Mouse (Mus musculus) hindbrain, embryonic 13.5 days (tissue): ENCODE measurements around the gene Nckap5. TPM values are rescaled to one million over a fixed set of nuclear protein-coding genes. Genes with fewer than 3 reads are reported as not detected.

Experiments used
- ATAC-seq: fragments of 200-750 bp; cut with Nextera tagmentation; 2 replicates; pipeline ENCODE4 v1.8.0; 2017; ENCODE audit warnings: moderate TSS enrichment; ENCODE audit not compliant: low FRiP score
- H3K27ac ChIP-seq: fragments of 300-500 bp; sonication (generic); 2 replicates; pipeline ENCODE4 v1.5.1; 2015; ENCODE audit warnings: inconsistent platforms, mild to moderate bottlenecking, moderate library complexity
- H3K27me3 ChIP-seq: fragments of 300-500 bp; sonication (generic); 2 replicates; pipeline ENCODE4 v1.6.1; 2015; ENCODE audit warnings: mild to moderate bottlenecking, inconsistent platforms
- H3K36me3 ChIP-seq: fragments of 300-500 bp; sonication (generic); 2 replicates; pipeline ENCODE4 v1.6.1; 2015; ENCODE audit warnings: mild to moderate bottlenecking, inconsistent platforms
- H3K4me1 ChIP-seq: fragments of 300-500 bp; sonication (generic); replicated peaks from 2 replicates; pipeline ENCODE4 v1.6.1; 2015; ENCODE audit warnings: inconsistent platforms
- H3K4me2 ChIP-seq: fragments of 300-500 bp; sonication (generic); 2 replicates; pipeline ENCODE4 v1.6.1; 2015; ENCODE audit warnings: inconsistent platforms, mild to moderate bottlenecking, moderate library complexity
- H3K4me3 ChIP-seq: fragments of 300-500 bp; sonication (generic); 2 replicates; pipeline ENCODE4 v1.5.1; 2015; ENCODE audit warnings: mild to moderate bottlenecking, inconsistent platforms
- H3K9ac ChIP-seq: fragments of 300-500 bp; sonication (generic); 2 replicates; pipeline ENCODE4 v1.6.1; 2015; ENCODE audit warnings: mild to moderate bottlenecking, inconsistent platforms
- H3K9me3 ChIP-seq: fragments of 300-500 bp; sonication (generic); 2 replicates; pipeline ENCODE4 v1.6.1; 2016; ENCODE audit warnings: inconsistent platforms
- WGBS: fragments of 180-500 bp; shearing (Covaris S2); methylation state at CpG from one replicate; pipeline ENCODE4 v1.1.7; 2015; 5-methylcytosine and 5-hydroxymethylcytosine counted together
- polyA plus RNA-seq: library from polyadenylated mRNA; unstranded; fragments of >200 nt; fragmentation: Nextera tagmentation; extraction: Ambion mirVana; gene quantifications from 2 replicates; pipeline ENCODE4 v1.2.1, GENCODE M21; 2015

Gene Nckap5
- polyA plus RNA-seq, 1 experiment from 2014 or later, result 18.6 TPM

DNA sequence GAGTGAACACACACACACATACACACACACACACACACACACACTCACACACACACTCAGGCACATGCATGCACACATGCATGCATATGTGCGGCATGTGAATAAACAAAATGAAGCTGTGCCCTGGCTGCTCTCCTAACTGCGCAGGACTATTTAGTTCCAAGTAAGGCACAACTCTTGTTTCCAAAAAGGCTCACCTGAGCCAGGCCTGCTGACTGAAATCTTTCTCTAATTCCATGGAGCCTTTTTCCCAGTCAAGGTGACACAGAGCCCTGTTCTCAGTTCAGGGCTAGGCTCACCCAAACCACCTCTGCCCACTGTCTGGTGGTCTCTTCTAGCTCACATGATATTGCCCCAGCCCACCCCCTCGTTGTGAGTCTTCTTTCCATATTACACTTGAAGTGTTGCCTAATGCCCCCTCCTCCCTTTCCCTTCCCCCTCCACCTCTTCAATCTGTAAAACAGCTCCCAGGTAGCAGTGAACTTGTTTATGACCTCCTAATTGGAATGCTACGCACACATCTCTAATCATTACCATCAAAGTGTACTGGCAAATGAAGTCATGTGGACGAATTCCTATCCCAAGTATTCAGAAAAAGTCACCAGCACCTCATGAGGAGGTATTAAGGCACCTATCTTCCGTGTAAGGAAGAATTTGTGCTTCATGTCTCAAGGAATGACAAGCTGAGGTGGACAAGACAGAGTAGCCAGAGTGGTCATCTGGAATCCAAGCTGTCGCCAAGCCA is 226.7 kb downstream of the Nckap5 start:
- no peak overlapping the region for H3K4me3 ChIP-seq

DNA sequence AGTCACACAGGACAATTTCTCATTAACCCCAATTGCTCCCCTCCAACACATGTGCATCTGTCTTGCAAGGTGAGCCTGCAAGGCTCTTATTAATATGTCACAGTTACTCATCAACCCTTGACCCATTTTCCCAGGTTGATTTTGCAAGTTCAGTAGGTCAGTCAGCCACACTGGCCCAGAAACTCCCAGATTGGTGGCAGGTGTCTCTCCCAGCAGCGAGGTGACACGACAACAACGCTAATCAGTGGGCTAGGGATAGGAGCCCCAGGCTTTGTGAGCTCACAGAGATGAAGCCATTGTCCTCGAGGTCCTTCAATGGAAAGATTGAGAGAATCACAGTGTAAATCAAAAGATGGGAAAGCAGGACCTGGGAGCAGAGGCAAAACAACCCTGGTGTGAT is 230.0 kb downstream of the Nckap5 start:
- Histone ChIP-seq H3K4me3 (no peak overlapping the region), H3K27ac (no peak overlapping the region), H3K27me3 (no peaks in the 10 kb centered on the region), H3K36me3 (no peaks in the 10 kb centered on the region), H3K4me2 (no peak overlapping the region), H3K9me3 (no peaks in the 10 kb centered on the region), H3K4me1 (peaks cover 26% of the 10 kb centered on the region), H3K9ac (no peak overlapping the region)
- no peak for ATAC-seq
- 41% methylated on average over 4 of the region's 4 CpGs for WGBS

More for the DNA sequence above, 226.7 kb downstream of the Nckap5 start:
- Histone ChIP-seq H3K4me2 (no peak overlapping the region), H3K27ac (no peak overlapping the region), H3K36me3 (no peaks in the 10 kb centered on the region), H3K9me3 (no peaks in the 10 kb centered on the region), H3K4me1 (peaks cover 32% of the 10 kb centered on the region), H3K27me3 (no peaks in the 10 kb centered on the region), H3K9ac (no peak overlapping the region)
- no peak for ATAC-seq
- WGBS, result 88% methylated on average over 7 of the region's 7 CpGs

DNA sequence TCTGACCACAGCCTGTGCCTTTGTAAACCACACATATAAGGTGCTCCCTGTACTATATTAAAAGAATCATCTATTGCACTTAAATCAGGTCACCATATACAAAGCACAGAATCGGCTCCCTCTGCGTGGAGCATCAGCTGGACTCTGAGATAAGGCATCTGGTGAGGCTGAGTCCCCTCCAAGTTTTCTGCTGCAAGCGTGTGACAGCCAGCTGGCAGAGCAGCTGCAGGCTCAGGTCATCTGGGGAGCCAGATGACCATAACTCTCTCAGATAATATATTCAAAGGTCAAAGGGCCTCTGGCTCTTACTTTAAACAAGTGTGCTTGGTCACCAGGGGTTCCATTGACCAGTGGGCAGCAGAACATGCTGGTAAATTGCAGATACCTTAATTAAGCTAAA is 233.2 kb downstream of the Nckap5 start:
- Histone ChIP-seq H3K9me3 (no peaks in the 10 kb centered on the region), H3K36me3 (no peaks in the 10 kb centered on the region), H3K4me3 (no peak overlapping the region), H3K27me3 (no peaks in the 10 kb centered on the region), H3K4me1 (peaks cover 29% of the 10 kb centered on the region), H3K27ac (no peak overlapping the region), H3K4me2 (no peak overlapping the region), H3K9ac (no peak overlapping the region)
- WGBS, result 33% methylated on average over 3 of the region's 3 CpGs
- ATAC-seq, result no peak

DNA sequence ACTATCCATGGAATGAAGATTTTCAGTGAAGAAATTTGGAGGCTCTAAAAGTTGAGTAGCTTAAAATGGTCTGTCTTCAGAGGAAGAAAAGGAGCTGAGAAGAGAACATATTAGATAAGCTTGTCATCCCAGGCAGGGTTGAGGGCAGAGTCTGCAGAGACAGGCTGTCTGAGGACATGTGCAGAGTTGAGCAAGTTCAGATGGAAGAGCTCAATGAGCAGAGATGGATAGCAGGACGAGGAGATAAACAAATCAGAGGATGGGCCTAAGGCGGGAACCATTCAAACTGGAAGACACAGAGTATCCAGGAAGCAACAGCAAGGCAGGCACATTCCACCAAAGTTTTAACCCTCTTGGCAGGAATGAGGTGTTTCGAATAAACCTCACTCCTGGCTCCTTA is 235.8 kb downstream of the Nckap5 start:
- no peaks in the 10 kb centered on the region for H3K27me3 ChIP-seq
- H3K36me3 ChIP-seq, result no peaks in the 10 kb centered on the region
- H3K4me3 ChIP-seq, result no peak overlapping the region
- H3K9ac ChIP-seq, result no peak overlapping the region
- no peak overlapping the region for H3K4me2 ChIP-seq
- H3K27ac ChIP-seq, result no peak overlapping the region
- H3K9me3 ChIP-seq, result no peaks in the 10 kb centered on the region
- H3K4me1 ChIP-seq, result peaks cover 24% of the 10 kb centered on the region
- ATAC-seq, result no peak
- 84% methylated on average over 3 of the region's 3 CpGs for WGBS

DNA sequence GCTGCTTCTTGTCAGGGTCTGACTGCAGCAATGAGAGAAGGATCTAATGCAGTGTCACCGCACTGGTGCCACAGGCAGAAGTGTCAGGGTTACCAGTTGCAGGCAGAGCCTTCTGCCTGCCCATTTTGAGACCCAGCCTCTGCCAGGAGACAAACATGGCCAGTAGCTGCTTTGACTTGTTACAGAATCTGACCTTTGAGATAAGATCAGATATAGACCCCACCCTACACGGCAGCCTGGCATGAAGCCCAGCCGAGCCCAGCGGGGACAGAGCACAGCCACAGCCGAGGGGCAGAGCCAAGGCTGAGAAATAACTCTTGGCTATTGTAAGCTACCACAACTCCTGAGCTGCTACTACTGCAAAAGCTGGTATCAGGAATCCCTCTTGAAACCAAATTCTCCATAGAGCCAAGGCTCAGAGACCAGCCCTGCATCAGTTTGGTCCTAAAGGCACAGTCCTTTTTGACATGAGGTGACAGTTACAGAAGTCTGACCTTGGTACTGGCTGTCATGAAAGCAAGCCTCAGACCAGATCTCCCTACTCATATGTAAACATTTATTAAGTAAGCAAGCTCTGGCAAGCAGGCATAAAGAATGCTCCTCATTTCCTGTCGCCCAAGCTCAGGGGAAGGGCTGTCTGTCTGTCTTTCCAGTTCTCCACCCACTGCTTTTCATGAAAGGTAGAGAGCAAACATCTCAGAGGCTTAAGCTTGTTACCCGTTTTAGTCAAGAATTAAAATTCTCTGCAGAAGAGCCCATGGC is 237.4 kb downstream of the Nckap5 start:
- Histone ChIP-seq H3K27me3 (no peaks in the 10 kb centered on the region), H3K9me3 (no peaks in the 10 kb centered on the region), H3K36me3 (no peaks in the 10 kb centered on the region), H3K4me3 (no peak overlapping the region), H3K4me1 (peaks cover 13% of the 10 kb centered on the region; the same call in 1 of the 2 replicates), H3K9ac (no peak overlapping the region), H3K4me2 (no peak overlapping the region), H3K27ac (no peak overlapping the region)
- no peak for ATAC-seq
- WGBS, result 71% methylated on average over 7 of the region's 7 CpGs

DNA sequence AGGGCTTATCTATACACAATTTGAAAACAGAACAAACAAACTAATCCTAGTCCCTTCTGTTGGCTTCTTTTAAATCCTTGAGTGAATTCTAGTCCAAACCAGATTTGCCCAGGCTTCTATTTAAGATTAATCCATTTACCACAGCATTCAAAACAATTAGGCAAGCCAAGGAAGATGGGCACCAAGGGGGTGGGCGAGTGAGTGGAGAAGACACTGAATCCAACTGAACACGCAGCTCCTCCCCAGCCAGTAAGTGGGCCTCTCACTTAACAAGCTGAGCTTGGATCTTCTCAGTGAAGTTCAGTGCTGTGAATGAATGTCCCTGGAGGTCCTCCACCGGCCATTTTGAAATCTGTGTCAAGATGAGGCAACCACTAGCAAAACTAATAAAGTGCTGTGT is 239.7 kb downstream of the Nckap5 start:
- H3K36me3 ChIP-seq, result no peaks in the 10 kb centered on the region
- H3K27ac ChIP-seq, result no peak overlapping the region
- WGBS, result 90% methylated on average over 3 of the region's 3 CpGs
- no peaks in the 10 kb centered on the region for H3K27me3 ChIP-seq
- peaks cover 7% of the 10 kb centered on the region; the same call in 1 of the 2 replicates for H3K4me1 ChIP-seq
- no peaks in the 10 kb centered on the region for H3K9me3 ChIP-seq
- H3K4me3 ChIP-seq, result no peak overlapping the region
- no peak overlapping the region for H3K9ac ChIP-seq
- no peak for ATAC-seq
- H3K4me2 ChIP-seq, result no peak overlapping the region

DNA sequence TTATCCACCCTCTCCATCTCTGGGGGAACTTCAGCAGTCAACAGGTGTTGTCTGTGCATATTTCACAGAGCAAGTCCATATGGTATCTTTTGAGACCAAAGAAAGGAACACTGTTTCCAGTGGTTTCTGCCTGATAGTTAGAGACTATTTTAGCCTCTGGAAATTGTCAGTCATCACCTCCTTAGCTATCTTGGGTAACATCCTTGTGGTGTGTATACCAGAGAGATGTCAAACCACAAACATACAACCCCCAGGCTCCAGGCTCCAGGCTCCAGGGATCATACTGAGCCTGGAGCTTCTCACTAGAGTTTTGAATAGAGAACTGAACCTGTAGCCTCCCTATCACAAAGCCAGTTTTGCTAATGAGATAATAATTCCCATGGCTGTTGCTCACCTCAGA is 252.4 kb downstream of the Nckap5 start:
- no peak overlapping the region for H3K9ac ChIP-seq
- no peaks in the 10 kb centered on the region for H3K36me3 ChIP-seq
- H3K4me3 ChIP-seq, result no peak overlapping the region
- no peaks in the 10 kb centered on the region for H3K9me3 ChIP-seq
- H3K4me1 ChIP-seq, result peaks cover 20% of the 10 kb centered on the region
- H3K4me2 ChIP-seq, result no peak overlapping the region
- no peaks in the 10 kb centered on the region for H3K27me3 ChIP-seq
- H3K27ac ChIP-seq, result no peak overlapping the region
- no peak for ATAC-seq

DNA sequence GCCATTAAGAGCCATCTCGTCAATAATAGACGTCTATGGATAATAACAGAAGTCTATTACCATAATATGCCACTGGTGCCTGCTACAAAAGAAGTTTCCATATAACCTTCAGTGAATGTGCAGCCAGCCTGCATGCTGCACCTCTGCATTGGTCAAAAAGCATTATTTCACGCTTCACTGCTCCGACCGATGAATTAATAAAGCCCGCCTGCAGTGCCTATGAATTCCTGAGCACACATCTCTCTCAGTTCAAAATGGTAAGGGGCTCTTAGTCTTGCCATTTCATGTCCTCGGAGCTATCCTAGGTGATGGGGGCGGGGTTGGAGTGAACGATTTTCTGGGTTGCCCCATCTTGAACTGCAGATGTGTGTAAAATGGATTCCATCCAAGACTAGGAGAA is 256.3 kb downstream of the Nckap5 start:
- H3K4me1 ChIP-seq, result peaks cover 38% of the 10 kb centered on the region
- peak; percentile 55; the same call in 1 of the 2 replicates for ATAC-seq
- peak overlapping the region; percentile 64; the same call in 1 of the 2 replicates for H3K27ac ChIP-seq
- no peak overlapping the region for H3K4me3 ChIP-seq
- H3K9me3 ChIP-seq, result no peaks in the 10 kb centered on the region
- WGBS, result 43% methylated on average over 9 of the region's 9 CpGs
- no peaks in the 10 kb centered on the region for H3K36me3 ChIP-seq
- no peak overlapping the region for H3K4me2 ChIP-seq
- H3K27me3 ChIP-seq, result no peaks in the 10 kb centered on the region
- no peak overlapping the region for H3K9ac ChIP-seq

DNA sequence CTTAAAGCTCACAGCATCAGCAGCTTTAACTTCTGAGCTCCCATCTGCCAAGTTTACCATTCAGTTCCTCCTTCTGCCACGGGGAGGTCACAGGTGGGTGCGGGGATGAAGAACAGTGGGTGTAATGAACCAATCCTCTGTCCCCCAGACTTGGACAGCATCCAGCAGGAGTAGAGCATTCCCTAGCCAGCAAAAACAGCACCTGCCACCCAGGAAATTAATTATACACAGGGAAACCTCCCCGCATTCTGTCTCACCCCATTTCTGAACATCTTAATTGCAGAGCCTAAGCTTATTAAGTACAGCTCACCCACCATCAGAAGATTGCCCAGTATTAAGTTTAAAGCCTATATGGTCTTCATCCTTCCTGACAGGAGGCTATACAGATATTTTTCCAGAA is 256.9 kb downstream of the Nckap5 start:
- H3K4me3 ChIP-seq, result no peak overlapping the region
- H3K4me1 ChIP-seq, result peaks cover 38% of the 10 kb centered on the region
- no peaks in the 10 kb centered on the region for H3K9me3 ChIP-seq
- peak overlapping the region; percentile 15; the same call in 1 of the 2 replicates for H3K4me2 ChIP-seq
- H3K27ac ChIP-seq, result peak overlapping the region; percentile 64
- ATAC-seq, result peak; percentile 50; the same call in 1 of the 2 replicates
- H3K36me3 ChIP-seq, result no peaks in the 10 kb centered on the region
- 34% methylated on average over 3 of the region's 3 CpGs for WGBS
- H3K27me3 ChIP-seq, result no peaks in the 10 kb centered on the region
- no peak overlapping the region for H3K9ac ChIP-seq

DNA sequence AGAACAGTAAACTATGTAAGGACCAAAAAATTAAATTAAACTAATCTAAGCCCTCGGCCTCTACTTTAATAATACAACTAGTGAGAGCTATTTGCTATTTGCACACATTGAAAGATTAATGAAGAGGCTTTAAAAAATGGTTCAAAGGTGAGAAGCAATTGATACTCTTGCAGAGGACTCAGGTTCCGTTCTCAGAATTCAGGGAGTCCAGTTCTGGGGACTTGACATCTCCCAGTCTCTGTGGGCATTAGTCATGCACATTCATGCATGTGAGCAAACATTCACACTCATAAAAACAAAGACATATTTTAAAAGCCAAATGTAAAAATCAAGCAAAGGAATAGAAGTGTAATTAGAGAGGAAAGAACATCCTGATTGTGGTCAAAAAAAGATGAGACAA is 257.5 kb downstream of the Nckap5 start:
- Histone ChIP-seq H3K9ac (no peak overlapping the region), H3K9me3 (no peaks in the 10 kb centered on the region), H3K4me1 (peaks cover 38% of the 10 kb centered on the region), H3K27me3 (no peaks in the 10 kb centered on the region), H3K4me2 (no peak overlapping the region), H3K27ac (no peak overlapping the region; the same call in 1 of the 2 replicates), H3K4me3 (no peak overlapping the region), H3K36me3 (no peaks in the 10 kb centered on the region)
- no peak for ATAC-seq
- 75% methylated on average over 2 of the region's 2 CpGs for WGBS

DNA sequence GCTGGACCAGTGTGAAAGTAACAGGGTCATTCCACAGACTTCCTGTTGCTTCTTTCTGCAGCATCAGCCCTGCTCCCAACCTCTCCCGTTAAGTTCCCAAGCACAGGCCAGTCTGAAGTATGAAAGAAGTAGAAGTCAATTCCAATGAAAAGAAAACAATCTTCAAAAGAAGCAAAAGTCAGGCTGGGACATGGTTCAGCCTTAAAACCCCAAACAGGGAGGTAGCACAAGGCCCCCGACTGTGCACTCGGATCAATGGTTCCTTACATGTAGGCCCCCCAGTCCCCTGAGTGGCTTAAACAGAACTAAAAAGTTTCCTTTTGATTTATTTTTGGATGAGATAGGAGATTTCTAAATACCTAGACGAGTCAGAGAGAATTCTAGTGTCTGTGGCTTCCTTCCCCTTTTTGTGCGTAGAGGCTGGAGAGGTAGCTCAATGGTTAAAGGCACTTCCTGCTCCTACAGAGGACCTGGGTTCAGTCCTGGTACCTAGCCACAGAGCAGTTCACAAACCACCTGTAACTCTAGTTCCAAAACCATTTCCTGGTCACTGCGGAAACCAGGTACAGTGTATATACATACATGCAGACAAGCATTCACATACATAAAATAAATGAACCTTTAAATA is 260.9 kb downstream of the Nckap5 start:
- Histone ChIP-seq H3K27me3 (no peaks in the 10 kb centered on the region), H3K9me3 (no peaks in the 10 kb centered on the region), H3K4me1 (peaks cover 37% of the 10 kb centered on the region), H3K36me3 (no peaks in the 10 kb centered on the region), H3K27ac (no peak overlapping the region), H3K4me3 (no peak overlapping the region), H3K9ac (no peak overlapping the region), H3K4me2 (no peak overlapping the region)
- 87% methylated on average over 6 of the region's 6 CpGs for WGBS
- ATAC-seq, result no peak

DNA sequence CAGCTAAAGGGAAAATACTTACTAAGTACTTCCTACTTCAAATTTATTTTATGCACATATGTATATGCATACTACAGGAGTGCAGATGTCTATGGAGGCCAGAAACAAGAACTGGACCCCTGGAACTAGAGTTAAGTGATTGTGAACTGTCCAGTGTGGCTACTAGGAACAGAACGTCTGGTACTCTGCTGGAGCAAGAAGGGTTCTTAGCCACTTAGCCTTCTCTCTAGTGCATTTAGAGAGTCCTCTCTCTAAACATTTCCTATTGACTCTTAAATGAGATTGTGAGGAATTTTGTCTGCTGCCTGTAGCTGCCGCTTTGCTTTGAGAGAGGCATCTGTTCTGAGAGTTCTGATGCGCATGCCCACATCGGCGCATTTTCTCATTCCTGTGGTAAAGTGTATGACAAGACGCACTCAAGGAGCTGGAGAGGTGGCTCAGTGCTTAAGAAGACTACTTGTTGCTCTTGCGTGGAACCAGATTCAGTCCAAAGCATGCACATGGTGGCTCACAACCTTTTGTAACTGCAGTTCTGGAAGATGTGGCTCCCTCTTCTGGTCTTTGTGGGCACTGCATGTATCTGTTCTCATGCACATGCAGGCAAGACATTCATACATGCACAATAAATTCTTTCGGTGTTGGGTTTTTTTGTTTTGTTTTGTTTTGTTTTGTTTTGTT is 261.9 kb downstream of the Nckap5 start:
- no peak overlapping the region for H3K27ac ChIP-seq
- H3K4me3 ChIP-seq, result no peak overlapping the region
- H3K4me1 ChIP-seq, result peaks cover 30% of the 10 kb centered on the region
- H3K9me3 ChIP-seq, result no peaks in the 10 kb centered on the region
- H3K9ac ChIP-seq, result no peak overlapping the region
- H3K27me3 ChIP-seq, result no peaks in the 10 kb centered on the region
- H3K36me3 ChIP-seq, result no peaks in the 10 kb centered on the region
- WGBS, result 91% methylated on average over 8 of the region's 8 CpGs
- no peak overlapping the region for H3K4me2 ChIP-seq
- no peak for ATAC-seq
